Mouse (Mus musculus): ENCODE results near the gene Zc2hc1b.

Gene Zc2hc1b

GRCm38 (mm10) chr10:13172798-13173221 lies 5.0 kb downstream of the Zc2hc1b start:
- DNase-seq (ENCODE audit: low spot score in 2 of 2): no peak

GRCm38 (mm10) chr10:13171461-13171860 lies 6.4 kb downstream of the Zc2hc1b start:
- no peak for DNase-seq (ENCODE audit: low spot score in 2 of 2)

- DNase-seq (ENCODE audit: low spot score in 2 of 2): no peak
Observed at GRCm38 (mm10) chr10:13170739-13171448, 6.9 kb downstream of the Zc2hc1b start.

DNA sequence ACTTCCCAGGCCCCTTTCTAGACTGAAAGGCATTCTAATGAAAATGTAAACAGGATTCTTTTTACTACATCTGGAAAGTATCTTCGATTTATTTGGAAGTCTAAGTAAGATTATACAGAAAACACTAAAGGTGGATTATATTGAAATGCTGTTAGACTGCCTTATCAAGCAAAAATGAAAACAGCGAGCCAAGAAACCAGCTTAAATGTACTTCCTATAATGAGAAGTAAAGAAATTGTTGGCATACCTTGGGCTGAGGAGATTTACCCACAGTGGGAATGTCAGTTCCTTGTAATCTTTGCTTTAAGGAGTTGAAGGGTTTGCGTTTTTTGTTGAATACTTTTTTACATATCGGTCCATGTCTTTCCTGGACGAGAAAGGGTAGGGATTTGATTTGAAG lies 9.4 kb downstream of the Zc2hc1b start:
- DNase-seq (ENCODE audit: low spot score in 2 of 2): no peak

DNA sequence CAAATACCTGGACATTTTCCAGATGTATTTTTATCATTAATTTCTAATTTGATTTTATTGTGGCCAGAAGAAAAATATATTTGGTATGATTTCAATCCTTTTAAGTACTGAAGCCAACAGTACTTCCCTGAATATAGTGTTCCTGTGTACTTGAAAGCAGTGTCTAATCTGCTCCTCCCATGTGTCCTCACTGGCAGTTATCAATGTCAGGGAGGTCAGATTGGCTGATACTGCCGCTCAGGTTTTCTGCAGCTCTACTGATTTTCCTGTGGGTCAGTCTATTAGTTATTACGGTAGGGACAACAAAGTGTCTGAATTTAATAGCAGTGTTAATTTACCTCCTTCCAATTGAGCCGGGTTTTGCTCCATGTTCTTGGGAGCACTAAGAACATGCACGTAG lies 15.8 kb downstream of the Zc2hc1b start:
- no peak for DNase-seq (ENCODE audit: low spot score in 2 of 2)

DNA sequence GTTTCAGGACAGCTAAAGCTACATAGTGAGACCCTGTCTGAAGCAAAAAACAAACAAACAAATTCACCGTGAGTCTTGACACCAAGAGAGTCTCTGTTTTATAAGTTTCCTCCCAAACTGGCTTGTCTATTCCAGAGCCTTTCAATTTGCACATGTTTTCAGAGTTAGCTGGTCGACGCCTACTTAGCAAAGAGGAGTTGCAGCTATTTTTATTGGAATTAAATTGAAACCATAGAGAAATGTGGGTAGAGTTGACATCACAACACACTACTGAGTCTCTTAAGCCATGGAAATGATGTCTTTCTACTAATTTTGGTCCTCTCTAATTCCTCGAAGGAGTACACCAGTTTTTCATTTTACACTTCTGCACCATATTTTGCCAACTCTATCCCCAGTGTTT lies 16.9 kb downstream of the Zc2hc1b start:
- no peak for DNase-seq (ENCODE audit: low spot score in 2 of 2)

DNA sequence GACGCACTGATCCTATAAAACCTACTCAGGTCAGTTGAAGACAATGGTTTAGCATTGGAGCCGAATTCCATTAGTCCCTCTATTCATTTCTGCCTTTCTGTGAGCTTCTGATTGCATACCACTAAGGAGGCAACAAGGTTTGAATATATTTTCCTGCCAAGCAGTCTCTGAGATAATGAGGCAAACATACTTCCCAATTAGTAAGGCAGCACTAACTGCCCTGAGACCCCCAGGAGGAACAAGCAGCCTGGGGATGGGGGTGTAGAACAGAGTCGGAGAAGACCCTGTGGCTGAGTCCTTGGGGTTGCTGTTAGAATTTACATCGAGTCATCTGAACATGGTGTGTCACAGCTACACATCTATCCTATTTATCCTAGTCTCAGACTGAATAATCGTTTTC lies 22.4 kb downstream of the Zc2hc1b start:
- no peak for DNase-seq (ENCODE audit: low spot score in 2 of 2)

DNA sequence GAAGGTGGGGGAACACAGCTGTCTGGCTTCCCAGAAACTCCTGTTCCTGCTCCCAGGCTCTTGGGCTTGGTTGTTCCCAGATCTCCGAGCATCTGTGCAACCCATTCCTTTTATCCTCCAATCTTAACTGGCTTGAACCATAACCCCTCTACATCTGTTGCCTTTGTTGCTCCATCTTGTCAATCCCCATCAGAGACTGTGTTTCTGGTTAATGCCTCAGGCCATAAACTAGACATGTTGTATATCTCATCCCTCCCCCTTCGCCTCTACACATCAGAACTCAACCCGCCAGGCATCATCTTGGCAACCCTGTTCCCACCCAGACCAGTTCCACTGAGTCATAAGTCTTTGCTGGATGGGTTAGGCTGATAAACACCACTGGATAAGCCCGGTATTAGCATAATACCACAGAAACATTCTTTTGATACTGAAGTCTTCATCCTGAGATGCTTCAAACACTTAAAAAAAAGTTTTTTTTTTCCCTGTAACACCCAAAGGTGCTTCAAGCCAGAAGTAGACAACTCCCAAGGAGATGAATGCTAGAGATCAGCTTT lies 24.9 kb downstream of the Zc2hc1b start:
- no peak for DNase-seq (ENCODE audit: low spot score in 2 of 2)

GRCm38 (mm10) chr10:13151353-13151752 lies 26.5 kb downstream of the Zc2hc1b start:
- DNase-seq (ENCODE audit: low spot score in 2 of 2): peak in 1 of 2 experiments; percentile 5

- no peak for DNase-seq (ENCODE audit: low spot score in 2 of 2)
Observed at GRCm38 (mm10) chr10:13150435-13150834, 27.4 kb downstream of the Zc2hc1b start.

DNA sequence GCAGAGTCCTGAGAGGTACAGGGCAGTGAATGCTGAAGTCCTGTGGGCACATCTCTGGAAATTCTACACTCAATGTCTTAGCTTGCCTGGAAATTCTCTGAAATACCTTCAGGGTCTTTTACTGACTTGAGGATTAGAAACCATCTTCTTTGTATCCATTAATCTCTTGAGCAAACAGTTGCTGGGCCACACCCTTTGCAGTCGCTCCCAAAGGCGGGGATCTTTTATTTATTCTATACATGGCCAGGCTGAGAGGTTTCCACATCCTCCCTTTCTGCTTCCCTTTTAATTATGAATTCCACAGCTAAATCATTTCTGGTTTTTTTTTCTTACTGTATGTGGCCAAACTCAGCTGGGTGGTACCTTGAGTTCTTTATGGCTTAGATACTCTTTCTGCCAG lies 37.4 kb downstream of the Zc2hc1b start:
- DNase-seq (ENCODE audit: low spot score in 2 of 2): no peak

- DNase-seq (ENCODE audit: low spot score in 2 of 2): no peak
Observed at GRCm38 (mm10) chr10:13137906-13138305, 39.9 kb downstream of the Zc2hc1b start.

DNA sequence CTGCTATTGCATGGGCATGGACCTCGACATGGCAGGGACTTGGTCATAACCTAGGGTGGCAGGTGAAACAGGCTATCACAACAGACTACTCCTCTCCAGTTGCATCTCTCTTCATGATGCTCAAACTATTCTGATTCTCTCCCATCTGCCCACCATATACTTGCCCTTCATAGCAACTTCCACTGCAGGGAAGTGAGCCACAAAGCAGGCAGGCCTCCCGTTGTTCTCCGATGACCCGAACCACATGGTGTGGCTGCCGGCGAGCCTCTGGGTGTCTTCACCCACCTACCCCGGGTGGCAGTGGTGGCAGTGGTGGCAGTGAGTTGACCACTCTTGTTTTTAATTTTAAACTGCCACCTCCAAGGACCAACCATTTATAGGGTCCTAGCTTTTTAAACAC lies 42.1 kb downstream of the Zc2hc1b start:
- no peak for DNase-seq (ENCODE audit: low spot score in 2 of 2)

DNA sequence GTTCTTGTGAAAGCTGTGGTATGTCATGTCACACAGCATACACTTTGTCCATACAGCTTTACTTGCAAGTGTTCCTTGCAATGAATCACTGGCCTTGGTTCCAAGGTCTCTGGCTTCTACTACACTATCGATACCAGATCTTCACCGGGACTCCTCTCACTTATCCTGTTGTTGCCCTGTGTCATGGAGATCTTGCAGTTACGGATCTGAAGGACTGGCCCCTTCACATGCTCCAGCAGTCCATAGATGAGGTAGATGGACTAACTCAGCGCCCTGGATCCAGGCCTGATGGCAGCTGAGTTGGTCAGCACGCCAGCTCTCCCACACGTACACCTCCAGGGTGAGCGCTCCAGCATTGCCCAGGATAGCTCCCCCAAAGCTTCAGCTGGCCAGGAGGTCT lies 42.5 kb downstream of the Zc2hc1b start:
- no peak for DNase-seq (ENCODE audit: low spot score in 2 of 2)

DNA sequence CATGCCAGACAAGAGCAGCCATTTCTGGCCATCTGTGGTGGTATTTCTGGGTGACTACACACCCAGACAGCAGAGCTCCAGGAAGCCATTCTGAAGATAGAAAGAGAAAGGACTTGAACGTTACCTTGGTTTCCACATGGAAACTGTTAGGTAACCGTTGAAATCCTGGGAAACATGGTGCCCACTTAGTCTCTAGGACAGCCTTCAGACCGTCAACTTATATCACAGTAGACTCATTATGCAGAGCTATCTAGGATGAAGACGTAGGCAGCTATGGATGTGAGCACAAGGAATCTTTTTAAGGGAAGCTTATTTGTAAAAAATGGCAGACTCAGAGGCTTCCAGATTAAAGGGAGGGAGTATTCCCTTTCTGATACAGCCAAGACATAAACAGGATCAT lies 44.0 kb downstream of the Zc2hc1b start:
- DNase-seq (ENCODE audit: low spot score in 2 of 2): no peak

DNA sequence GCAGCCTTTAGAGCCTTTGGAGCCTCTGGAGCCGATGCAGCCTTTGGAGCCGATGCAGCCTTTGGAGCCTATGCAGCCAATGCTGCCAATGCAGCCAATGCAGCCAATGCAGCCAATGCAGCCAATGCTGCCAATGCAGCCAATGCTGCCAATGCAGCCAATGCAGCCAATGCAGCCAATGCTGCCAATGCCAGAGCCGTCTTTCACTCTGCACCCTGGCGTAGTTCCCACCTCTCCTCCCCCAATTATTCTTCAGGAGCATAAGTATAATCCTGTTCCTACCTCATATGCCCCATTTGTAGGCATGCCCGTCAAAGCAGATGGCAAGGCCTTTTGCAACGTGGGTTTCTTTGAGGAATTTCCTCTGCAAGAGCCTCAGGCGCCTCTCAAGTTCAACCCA lies 49.9 kb downstream of the Zc2hc1b start:
- no peak for DNase-seq (ENCODE audit: low spot score in 2 of 2)

DNA sequence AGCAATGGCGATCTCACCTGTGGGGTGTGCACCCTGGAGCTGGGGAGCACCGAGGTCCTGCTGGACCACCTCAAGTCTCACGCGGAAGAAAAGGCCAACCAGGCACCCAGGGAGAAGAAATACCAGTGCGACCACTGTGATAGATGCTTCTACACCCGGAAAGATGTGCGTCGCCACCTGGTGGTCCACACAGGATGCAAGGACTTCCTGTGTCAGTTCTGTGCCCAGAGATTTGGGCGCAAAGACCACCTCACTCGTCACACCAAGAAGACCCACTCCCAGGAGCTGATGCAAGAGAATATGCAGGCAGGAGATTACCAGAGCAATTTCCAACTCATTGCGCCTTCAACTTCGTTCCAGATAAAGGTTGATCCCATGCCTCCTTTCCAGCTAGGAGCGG lies 50.5 kb downstream of the Zc2hc1b start:
- no peak for DNase-seq (ENCODE audit: low spot score in 2 of 2)

DNA sequence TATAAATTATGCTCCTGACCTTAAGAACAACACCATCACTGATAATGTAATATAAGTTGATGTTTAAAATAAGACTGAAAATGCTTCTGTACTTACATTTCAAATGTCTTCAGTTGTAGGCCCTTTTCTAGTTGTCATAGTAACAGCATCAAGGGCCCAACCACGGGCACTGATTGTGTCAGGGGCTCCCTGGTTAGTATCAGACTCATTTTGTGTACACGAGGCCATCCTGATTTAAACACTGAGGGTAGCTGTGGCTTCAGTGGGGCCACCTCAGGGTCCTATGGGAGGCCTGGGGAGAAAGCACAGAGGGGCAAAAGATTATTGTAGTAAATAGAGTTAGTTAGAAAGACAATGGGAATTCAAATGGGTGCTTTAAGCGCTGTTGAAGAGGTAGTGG lies 52.0 kb downstream of the Zc2hc1b start:
- no peak for DNase-seq (ENCODE audit: low spot score in 2 of 2)

DNA sequence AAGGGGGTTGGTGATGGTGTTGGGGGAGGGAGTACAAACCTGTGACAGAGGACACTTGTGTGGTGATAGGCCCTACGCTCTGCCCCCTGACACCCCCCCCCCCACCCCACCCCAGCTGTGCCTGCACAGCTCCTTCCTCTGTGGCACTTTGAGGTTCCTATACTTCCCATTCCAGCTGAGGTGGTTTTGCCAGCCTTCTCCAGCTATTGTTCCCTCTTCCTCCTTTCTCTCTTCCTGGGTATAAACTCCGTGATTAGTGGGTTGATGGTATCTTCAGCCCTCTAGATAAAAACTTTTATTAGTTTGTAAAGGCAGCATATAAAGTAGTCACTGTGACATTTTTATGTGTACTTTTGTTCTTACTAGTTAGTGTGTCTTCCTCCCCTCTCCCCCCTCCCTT lies 58.5 kb downstream of the Zc2hc1b start:
- no peak for DNase-seq (ENCODE audit: low spot score in 2 of 2)

- no peak for DNase-seq (ENCODE audit: low spot score in 2 of 2)
Observed at GRCm38 (mm10) chr10:13118770-13119102, 59.1 kb downstream of the Zc2hc1b start.

DNA sequence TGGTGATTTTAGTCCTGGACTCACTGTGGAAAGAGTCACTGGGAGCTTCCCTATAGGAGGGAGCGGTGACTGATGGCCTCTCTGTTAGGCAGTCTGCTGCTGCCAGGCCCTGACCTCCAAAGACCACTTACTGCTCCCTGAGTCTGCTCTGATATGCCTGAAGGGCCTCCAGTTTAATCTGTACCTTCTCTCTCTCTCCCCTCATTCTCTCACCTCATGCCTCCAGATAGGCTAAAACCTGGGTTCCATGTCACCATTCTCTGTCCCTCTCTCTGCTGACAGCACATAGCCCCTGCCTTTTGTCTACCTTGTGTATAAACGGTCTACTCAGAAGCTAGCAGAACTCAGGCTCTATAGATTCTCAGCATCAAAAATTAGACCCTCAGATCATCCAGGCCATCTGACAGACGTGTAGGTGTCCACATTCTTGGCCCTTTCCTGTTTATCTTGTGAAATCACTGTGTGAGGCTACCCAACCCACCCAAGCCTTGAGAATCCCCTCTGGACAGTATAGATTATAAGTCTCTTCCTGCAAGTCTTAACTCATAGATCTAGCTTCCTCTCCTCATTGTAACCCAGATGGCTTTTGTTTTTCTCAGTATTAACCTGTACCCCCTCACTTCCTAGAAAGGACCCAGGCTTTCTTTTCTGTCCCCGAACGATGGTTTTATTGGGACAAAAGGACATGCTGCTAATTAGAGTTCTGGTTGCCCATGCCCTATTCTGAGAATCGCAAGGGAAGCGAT lies 59.6 kb downstream of the Zc2hc1b start:
- DNase-seq (ENCODE audit: low spot score in 2 of 2): no peak

GRCm38 (mm10) chr10:13116706-13117665 lies 60.8 kb downstream of the Zc2hc1b start:
- DNase-seq (ENCODE audit: low spot score in 2 of 2): no peak

Data from left cerebral cortex, adult 9 months (tissue).